Mouse (Mus musculus) G1E (cell line): Measurements from ENCODE around the gene St6galnac3. TPM values are rescaled to one million over a fixed set of nuclear protein-coding genes. Genes with fewer than 3 reads are reported as not detected.
A peak's percentile ranks its signal among the peaks of the same experiment; 100 is the strongest.

Experiments
- ATAC-seq: 2 replicates; pipeline ENCODE4 v1.8.0; 2016; ENCODE audit warnings: mild to moderate bottlenecking; ENCODE audit not compliant: insufficient number of reproducible peaks, poor library complexity, low FRiP score, severe bottlenecking; ENCODE audit errors: extremely low read depth
- DNase-seq: peaks from one replicate; pipeline ENCODE4 v3.0.0; 2012; ENCODE audit warnings: low spot score
- H3K27me3 ChIP-seq: 2 replicates; pipeline ENCODE4 v1.6.1; 2012; ENCODE audit warnings: mild to moderate bottlenecking, low read length, inconsistent platforms; ENCODE audit not compliant: insufficient read depth
- H3K36me3 ChIP-seq: replicated peaks from 2 replicates; pipeline ENCODE3; 2012; ENCODE audit warnings: mild to moderate bottlenecking, inconsistent platforms
- H3K4me1 ChIP-seq: 2 replicates; pipeline ENCODE4 v1.6.1; 2012; ENCODE audit warnings: low read depth, low read length, inconsistent platforms, mixed read lengths; ENCODE audit not compliant: insufficient read depth
- H3K4me3 ChIP-seq: 2 replicates; pipeline ENCODE4 v1.5.1; 2012; ENCODE audit warnings: low read depth, mild to moderate bottlenecking, inconsistent platforms, low read length, moderate library complexity, mixed read lengths
- H3K9me3 ChIP-seq: replicated peaks from 2 replicates; pipeline ENCODE4 v1.6.1; 2012; ENCODE audit warnings: inconsistent platforms
- CTCF ChIP-seq: IDR thresholded peaks from 2 replicates; pipeline ENCODE4 v1.5.1; 2012; ENCODE audit warnings: low read depth, low read length, inconsistent platforms, mixed read lengths
- GATA1 ChIP-seq: IDR thresholded peaks from 2 replicates; pipeline ENCODE4 v1.6.1; 2012; ENCODE audit warnings: borderline replicate concordance, low read length, inconsistent platforms, mixed read lengths
- GATA2 ChIP-seq: IDR thresholded peaks from 2 replicates; pipeline ENCODE4 v1.6.1; 2012; ENCODE audit warnings: low read depth, low read length, inconsistent platforms, borderline replicate concordance
- POLR2AphosphoS5 ChIP-seq: IDR thresholded peaks from 2 replicates; pipeline ENCODE4 v1.6.1; 2012; ENCODE audit warnings: low read depth, low read length, inconsistent platforms; ENCODE audit not compliant: insufficient replicate concordance
- TAL1 ChIP-seq: conservative IDR thresholded peaks from 2 replicates; pipeline ENCODE4 v1.6.1; 2012; ENCODE audit warnings: low read depth, low read length, inconsistent platforms, mixed read lengths
- polyA plus RNA-seq: library from polyadenylated mRNA; stranded (reverse); fragments of >175 nt; gene quantifications from 2 replicates; pipeline ENCODE4 v1.2.3, GENCODE M21; 2012
- total RNA-seq, 2 experiments: library from RNA; stranded (forward) in 1 of 2; stranded (reverse) in 1 of 2; fragments of 200-1000 nt in 1 of 2; fragments of >200 nt in 1 of 2; fragmentation: Nextera tagmentation in 1 of 2; gene quantifications; 2 replicates each; pipeline ENCODE4 v1.2.3; 2014 to 2017

The St6galnac3 gene
- total and polyA plus RNA-seq, 3 experiments: 1.3 to 62.8 (median 45.7) TPM

GRCm38 (mm10) chr3:153242524-153242923 lies 482.4 kb downstream of the St6galnac3 start:
- H3K36me3 ChIP-seq: peaks cover 42% of the 10 kb centered on the region
- ATAC-seq (no peak), DNase-seq (no peak)
- no peaks in the 10 kb centered on the region for H3K9me3 ChIP-seq
- no peak for TF ChIP-seq TAL1
- no peak for TF ChIP-seq POLR2AphosphoS5
- no peak for TF ChIP-seq GATA1
- TF ChIP-seq GATA2: no peak
- TF ChIP-seq CTCF: no peak
- no peaks in the 10 kb centered on the region for H3K27me3 ChIP-seq
- no peak overlapping the region for H3K4me3 ChIP-seq
- H3K4me1 ChIP-seq: peaks cover 8% of the 10 kb centered on the region

- no peak overlapping the region for H3K4me3 ChIP-seq
- H3K4me1 ChIP-seq: peaks cover 8% of the 10 kb centered on the region
- DNase-seq: no peak
- H3K9me3 ChIP-seq: no peaks in the 10 kb centered on the region
- no peak for TF ChIP-seq POLR2AphosphoS5
- H3K36me3 ChIP-seq: peaks cover 44% of the 10 kb centered on the region
- ATAC-seq: no peak
- no peaks in the 10 kb centered on the region for H3K27me3 ChIP-seq
Observed at GRCm38 (mm10) chr3:153241134-153241533, 483.8 kb downstream of the St6galnac3 start.

- H3K4me1 ChIP-seq: peaks cover 8% of the 10 kb centered on the region
- peak; percentile 30; the same call in 1 of the 2 replicates for ATAC-seq
- H3K4me3 ChIP-seq: no peak overlapping the region
- no peaks in the 10 kb centered on the region for H3K9me3 ChIP-seq
- DNase-seq: no peak
- TF ChIP-seq TAL1: no peak
- no peak for TF ChIP-seq CTCF
- peaks cover 44% of the 10 kb centered on the region for H3K36me3 ChIP-seq
- no peaks in the 10 kb centered on the region for H3K27me3 ChIP-seq
Observed at GRCm38 (mm10) chr3:153240366-153240765, 484.6 kb downstream of the St6galnac3 start.

- no peak for ATAC-seq
- Histone ChIP-seq H3K36me3 (peaks cover 35% of the 10 kb centered on the region), H3K4me1 (peaks cover 8% of the 10 kb centered on the region), H3K27me3 (no peaks in the 10 kb centered on the region), H3K9me3 (no peaks in the 10 kb centered on the region), H3K4me3 (no peak overlapping the region)
- no peak for DNase-seq
- TF ChIP-seq GATA1 (no peak), POLR2AphosphoS5 (no peak), TAL1 (no peak), CTCF (no peak), GATA2 (no peak)
Observed at GRCm38 (mm10) chr3:153238381-153238780, 486.6 kb downstream of the St6galnac3 start.

- H3K4me3 ChIP-seq: no peak overlapping the region
- ATAC-seq (no peak), DNase-seq (no peak)
- no peaks in the 10 kb centered on the region for H3K4me1 ChIP-seq
- no peaks in the 10 kb centered on the region for H3K9me3 ChIP-seq
- peaks cover 22% of the 10 kb centered on the region for H3K36me3 ChIP-seq
- TF ChIP-seq GATA1 (no peak), CTCF (no peak), POLR2AphosphoS5 (no peak), GATA2 (no peak), TAL1 (no peak)
- H3K27me3 ChIP-seq: no peaks in the 10 kb centered on the region
Observed at GRCm38 (mm10) chr3:153236262-153236661, 488.7 kb downstream of the St6galnac3 start.

- H3K27me3 ChIP-seq: no peaks in the 10 kb centered on the region
- H3K4me1 ChIP-seq: no peaks in the 10 kb centered on the region
- TF ChIP-seq POLR2AphosphoS5 (no peak), TAL1 (no peak), GATA2 (no peak), CTCF (no peak), GATA1 (no peak)
- no peak for ATAC-seq
- H3K9me3 ChIP-seq: no peaks in the 10 kb centered on the region
- no peak for DNase-seq
- H3K4me3 ChIP-seq: no peak overlapping the region
- H3K36me3 ChIP-seq: peaks cover 15% of the 10 kb centered on the region
Observed at GRCm38 (mm10) chr3:153222611-153223402, 502.2 kb downstream of the St6galnac3 start.

- DNase-seq: no peak
- no peak for ATAC-seq
- no peak for TF ChIP-seq CTCF
- no peak for TF ChIP-seq POLR2AphosphoS5
- TF ChIP-seq TAL1: no peak
- TF ChIP-seq GATA1: no peak
- no peak for TF ChIP-seq GATA2
- Histone ChIP-seq H3K27me3 (no peaks in the 10 kb centered on the region), H3K4me3 (no peak overlapping the region), H3K9me3 (no peaks in the 10 kb centered on the region), H3K4me1 (no peaks in the 10 kb centered on the region), H3K36me3 (peaks cover 12% of the 10 kb centered on the region)
Observed at GRCm38 (mm10) chr3:153219391-153219790, 505.6 kb downstream of the St6galnac3 start.
